Mouse (Mus musculus) midbrain, postnatal 0 days (tissue): ENCODE data around the gene Hmgb2. TPM values are rescaled to one million over a fixed set of nuclear protein-coding genes. Genes with fewer than 3 reads are reported as not detected.

Experiments used
- ATAC-seq: fragments of 200-750 bp; cut with Nextera tagmentation; 2 replicates; pipeline ENCODE4 v1.8.0; 2017; ENCODE audit warnings: moderate number of reproducible peaks, mild to moderate bottlenecking, moderate TSS enrichment, moderate library complexity; ENCODE audit not compliant: low FRiP score
- DNase-seq: peaks from one replicate; pipeline ENCODE4 v3.0.0-alpha.2; 2015; ENCODE audit warnings: low spot score
- H3K27ac ChIP-seq: fragments of 300-500 bp; sonication (generic); 2 replicates; pipeline ENCODE4 v1.5.1; 2014; ENCODE audit warnings: low read depth, mild to moderate bottlenecking, low read length, mixed read lengths
- H3K27me3 ChIP-seq: fragments of 300-500 bp; sonication (generic); 2 replicates; pipeline ENCODE4 v1.6.1; 2014; ENCODE audit warnings: low read length, control low read depth, mixed read lengths; ENCODE audit not compliant: insufficient read depth
- H3K36me3 ChIP-seq: fragments of 300-500 bp; sonication (generic); 2 replicates; pipeline ENCODE4 v1.6.1; 2014; ENCODE audit warnings: low read length, control low read depth, mixed read lengths; ENCODE audit not compliant: insufficient read depth
- H3K4me1 ChIP-seq: fragments of 300-500 bp; sonication (generic); 2 replicates; pipeline ENCODE4 v1.6.1; 2014; ENCODE audit warnings: mild to moderate bottlenecking, control low read depth, antibody characterized with exemption, low read length, mixed read lengths; ENCODE audit not compliant: insufficient read depth
- H3K4me2 ChIP-seq: fragments of 300-500 bp; sonication (generic); 2 replicates; pipeline ENCODE4 v1.6.1; 2014; ENCODE audit warnings: low read depth, mild to moderate bottlenecking, low read length, mixed read lengths; ENCODE audit not compliant: poor library complexity, severe bottlenecking
- H3K4me3 ChIP-seq: fragments of 300-500 bp; sonication (generic); 2 replicates; pipeline ENCODE4 v1.5.1; 2014; ENCODE audit warnings: low read depth, mild to moderate bottlenecking, low read length, moderate library complexity
- H3K9ac ChIP-seq: fragments of 300-500 bp; sonication (generic); replicated peaks from 2 replicates; pipeline ENCODE4 v1.6.1; 2014; ENCODE audit warnings: mild to moderate bottlenecking, low read length, moderate library complexity, mixed read lengths; ENCODE audit not compliant: poor library complexity, severe bottlenecking
- H3K9me3 ChIP-seq: fragments of 300-500 bp; sonication (generic); 2 replicates; pipeline ENCODE4 v1.6.1; 2016; ENCODE audit warnings: low read length, control low read depth
- CTCF ChIP-seq: IDR thresholded peaks from 2 replicates; pipeline ENCODE4 v1.5.1; 2016; ENCODE audit warnings: antibody characterized with exemption, mild to moderate bottlenecking
- WGBS: fragments of 180-500 bp; shearing (Covaris S2); extraction: QIAGEN DNeasy Blood & Tissue Kit; methylation state at CpG from one replicate; pipeline ENCODE4 v1.1.7; 2014; 5-methylcytosine and 5-hydroxymethylcytosine counted together
- polyA plus RNA-seq: library from polyadenylated mRNA; unstranded; fragments of >200 nt; fragmentation: Nextera tagmentation; extraction: Ambion mirVana; gene quantifications from 2 replicates; pipeline ENCODE4 v1.2.1, GENCODE M21; 2015
- total RNA-seq: library from RNA; depleted of rRNA; stranded (reverse); fragments of >200 nt; gene quantifications from 2 replicates; pipeline ENCODE4 v1.2.3, GENCODE M21; 2014; rRNA removed

The Hmgb2 gene
- total and polyA plus RNA-seq, 2 experiments from 2014 or later = 11.2 to 50.4 TPM

GRCm38 (mm10) chr8:57562741-57563140 lies 51.0 kb downstream of the Hmgb2 start:
- DNase-seq (no peak), ATAC-seq (no peak)
- WGBS = 88% methylated on average over 3 of the region's 3 CpGs
- no peak for TF ChIP-seq CTCF
- Histone ChIP-seq H3K4me3 (no peak overlapping the region), H3K4me1 (no peaks in the 10 kb centered on the region), H3K27ac (no peak overlapping the region), H3K36me3 (no peaks in the 10 kb centered on the region), H3K9ac (no peak overlapping the region), H3K4me2 (no peak overlapping the region), H3K9me3 (no peaks in the 10 kb centered on the region), H3K27me3 (no peaks in the 10 kb centered on the region)

GRCm38 (mm10) chr8:57563726-57564125 lies 52.0 kb downstream of the Hmgb2 start:
- WGBS = 93% methylated on average over 15 of the region's 15 CpGs
- no peak overlapping the region for H3K27ac ChIP-seq
- no peaks in the 10 kb centered on the region for H3K27me3 ChIP-seq
- no peak overlapping the region for H3K9ac ChIP-seq
- DNase-seq (no peak), ATAC-seq (no peak)
- TF ChIP-seq CTCF = no peak
- H3K4me1 ChIP-seq = no peaks in the 10 kb centered on the region
- no peak overlapping the region for H3K4me2 ChIP-seq
- H3K4me3 ChIP-seq = no peak overlapping the region
- no peaks in the 10 kb centered on the region for H3K9me3 ChIP-seq
- H3K36me3 ChIP-seq = no peaks in the 10 kb centered on the region

DNA sequence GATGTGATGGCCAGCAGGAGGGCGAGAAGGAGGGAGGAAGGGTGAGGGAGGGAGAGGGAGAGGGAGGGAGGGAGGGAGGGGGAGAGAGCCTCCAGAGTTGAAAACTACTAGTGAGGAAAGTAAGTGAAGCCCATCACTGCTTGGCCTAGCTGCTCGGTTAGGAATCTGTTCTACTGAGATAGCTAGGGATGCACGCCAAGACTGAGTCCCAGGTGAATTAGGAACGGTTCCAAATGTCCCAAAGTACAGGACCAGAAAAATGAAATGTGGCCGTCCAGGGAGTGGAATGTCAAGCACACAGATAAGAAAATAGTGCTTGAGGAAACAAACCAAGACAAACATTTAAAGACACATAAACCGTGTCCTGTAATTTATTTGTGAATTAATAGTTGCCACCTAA lies 53.3 kb downstream of the Hmgb2 start:
- H3K9ac ChIP-seq = no peak overlapping the region
- H3K4me1 ChIP-seq = 0 out of 2 replicates have a peak, but pooled peaks cover 3% of the 10 kb centered on the region
- no peak for TF ChIP-seq CTCF
- ATAC-seq (no peak), DNase-seq (no peak)
- no peak overlapping the region for H3K4me2 ChIP-seq
- no peak overlapping the region for H3K4me3 ChIP-seq
- H3K36me3 ChIP-seq = no peaks in the 10 kb centered on the region
- WGBS = 90% methylated on average over 6 of the region's 6 CpGs
- no peak overlapping the region for H3K27ac ChIP-seq
- H3K27me3 ChIP-seq = no peaks in the 10 kb centered on the region
- no peaks in the 10 kb centered on the region for H3K9me3 ChIP-seq

Other genes starting within 250 kb of the Hmgb2 start
- gene Hand2, start 190.9 kb upstream of the Hmgb2 start, total RNA-seq = not detected in 2 replicates
- not detected in 2 replicates for gene Hand2, start 190.9 kb upstream of the Hmgb2 start, polyA plus RNA-seq
- gene Scrg1, start 56.0 kb upstream of the Hmgb2 start, total RNA-seq = 11.2 and 16.3 TPM in 2 replicates
- gene Scrg1, start 56.0 kb upstream of the Hmgb2 start, polyA plus RNA-seq = 35.2 and 37.7 TPM in 2 replicates
- gene Sap30, start 24.0 kb upstream of the Hmgb2 start, total RNA-seq = 18.0 and 21.0 TPM in 2 replicates
- gene Sap30, start 24.0 kb upstream of the Hmgb2 start, polyA plus RNA-seq = 14.4 and 14.6 TPM in 2 replicates
- 6.2 and 8.0 TPM in 2 replicates for gene Galnt7, start 141.1 kb downstream of the Hmgb2 start, total RNA-seq
- 4.7 and 5.2 TPM in 2 replicates for gene Galnt7, start 141.1 kb downstream of the Hmgb2 start, polyA plus RNA-seq